Mouse (Mus musculus) embryonic facial prominence, embryonic 10.5 days (tissue): ENCODE measurements around the gene Cfap74. TPM values are rescaled to one million over a fixed set of nuclear protein-coding genes. Genes with fewer than 3 reads are reported as not detected.
A peak's percentile ranks its signal among the peaks of the same experiment; 100 is the strongest.

Experiments used
- DNase-seq: peaks from one replicate; pipeline ENCODE4 v3.0.0-alpha.2; 2017; ENCODE audit warnings: low spot score
- H3K27ac ChIP-seq: fragments of 300-500 bp; sonication (generic); replicated peaks from 2 replicates; pipeline ENCODE4 v1.5.1; 2016; ENCODE audit warnings: mild to moderate bottlenecking
- H3K27me3 ChIP-seq: fragments of 300-500 bp; sonication (generic); replicated peaks from 2 replicates; pipeline ENCODE4 v1.6.1; 2016; ENCODE audit warnings: low read depth, mild to moderate bottlenecking; ENCODE audit not compliant: poor library complexity, severe bottlenecking
- H3K36me3 ChIP-seq: fragments of 300-500 bp; sonication (generic); replicated peaks from 2 replicates; pipeline ENCODE4 v1.6.1; 2016; ENCODE audit warnings: mild to moderate bottlenecking, moderate library complexity
- H3K4me1 ChIP-seq: fragments of 300-500 bp; sonication (generic); 2 replicates; pipeline ENCODE4 v1.6.1; 2016
- H3K4me3 ChIP-seq: fragments of 300-500 bp; sonication (generic); 2 replicates; pipeline ENCODE4 v1.5.1; 2016; ENCODE audit warnings: mild to moderate bottlenecking, moderate library complexity
- H3K9me3 ChIP-seq: fragments of 300-500 bp; sonication (generic); 2 replicates; pipeline ENCODE4 v1.6.1; 2016; ENCODE audit warnings: mild to moderate bottlenecking
- WGBS: fragments of 180-500 bp; shearing (Covaris S2); methylation state at CpG from one replicate; pipeline ENCODE4 v1.1.7; 2016; 5-methylcytosine and 5-hydroxymethylcytosine counted together
- polyA plus RNA-seq: library from polyadenylated mRNA; unstranded; fragments of >200 nt; fragmentation: Nextera tagmentation; extraction: Ambion mirVana; gene quantifications from 2 replicates; pipeline ENCODE4 v1.2.1, GENCODE M21; 2016

Gene Cfap74
- polyA plus RNA-seq, 1 experiment from 2014 or later, result 6.7 TPM

DNA sequence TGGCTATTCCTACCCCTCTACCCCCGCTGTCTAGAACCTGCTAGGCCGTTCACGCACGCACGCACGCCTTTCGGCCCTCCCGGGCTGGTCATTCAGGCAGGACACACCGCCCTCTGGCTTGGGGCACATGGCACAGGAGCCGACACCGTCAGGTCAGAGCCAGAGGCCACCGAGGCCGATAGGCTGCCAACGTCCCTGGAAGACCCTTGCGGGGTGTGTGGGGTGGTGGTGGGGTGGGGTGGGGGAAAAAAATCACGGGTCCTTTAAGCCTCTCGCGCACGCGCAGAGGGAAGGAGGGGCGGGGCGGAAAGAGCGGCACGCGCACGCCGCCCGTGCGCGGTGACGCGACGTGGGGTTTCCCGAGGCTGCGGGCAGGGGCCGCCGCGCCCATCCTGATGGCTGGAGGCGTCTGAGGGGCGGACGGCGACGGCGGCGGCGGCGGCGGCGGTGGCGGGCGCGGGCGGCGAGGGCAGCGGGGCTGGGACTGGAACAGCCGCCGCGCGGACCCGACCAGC lies 82.1 kb downstream of the Cfap74 start, which contains the start of gene Gnb1:
Gnb1 (plus strand) TSS at position 372 of the 515 bp plus-strand sequence.
- WGBS, result under 1% methylated on average over 55 of the region's 60 CpGs
- peak; percentile 95 for DNase-seq
- peaks cover 64% of the 10 kb centered on the region for H3K4me1 ChIP-seq
- H3K36me3 ChIP-seq, result no peaks in the 10 kb centered on the region; the same call in 1 of the 2 replicates
- peak within 1 kb of the TSS; percentile 100 for H3K27ac ChIP-seq
- no peaks in the 10 kb centered on the region for H3K27me3 ChIP-seq
- H3K4me3 ChIP-seq, result peak within 1 kb of the TSS; percentile 100
- H3K9me3 ChIP-seq, result no peaks in the 10 kb centered on the region

DNA sequence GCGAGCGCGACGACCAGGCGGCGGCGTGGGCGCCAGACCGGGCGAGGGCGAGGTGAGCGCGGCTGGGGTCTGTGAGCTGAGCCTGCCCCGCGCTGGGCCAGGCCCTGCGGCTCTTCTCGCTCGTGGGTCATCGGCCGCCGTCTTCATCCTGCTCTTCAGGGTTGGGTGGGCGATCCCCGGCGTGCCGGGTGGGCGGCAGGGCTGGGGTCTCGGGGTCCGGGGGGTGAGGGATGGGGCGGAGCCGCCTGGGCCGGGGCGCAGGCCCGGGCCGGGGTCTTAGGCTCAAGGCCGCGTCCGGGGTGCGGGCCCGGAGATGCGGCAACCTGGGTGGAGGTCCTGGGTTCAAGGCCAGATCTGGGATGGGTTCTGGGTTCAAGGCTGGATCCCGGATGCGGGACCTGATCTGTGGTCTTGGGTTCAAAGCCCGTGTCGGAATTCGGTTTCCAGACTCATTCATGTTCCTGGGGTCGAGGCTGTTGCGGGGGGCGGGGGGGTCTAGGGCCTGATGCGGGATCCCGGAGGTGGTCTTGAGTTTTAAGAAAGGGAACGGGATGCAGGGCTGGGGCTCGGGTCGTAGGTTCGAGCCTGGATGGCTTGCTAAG lies 82.6 kb downstream of the Cfap74 start:
- Histone ChIP-seq H3K4me3 (peak overlapping the region; percentile 100), H3K27ac (peak overlapping the region; percentile 100), H3K4me1 (peaks cover 64% of the 10 kb centered on the region), H3K27me3 (no peaks in the 10 kb centered on the region), H3K36me3 (peaks cover 4% of the 10 kb centered on the region), H3K9me3 (no peaks in the 10 kb centered on the region)
- DNase-seq, result peak; percentile 74
- WGBS, result under 1% methylated on average over 54 of the region's 54 CpGs

DNA sequence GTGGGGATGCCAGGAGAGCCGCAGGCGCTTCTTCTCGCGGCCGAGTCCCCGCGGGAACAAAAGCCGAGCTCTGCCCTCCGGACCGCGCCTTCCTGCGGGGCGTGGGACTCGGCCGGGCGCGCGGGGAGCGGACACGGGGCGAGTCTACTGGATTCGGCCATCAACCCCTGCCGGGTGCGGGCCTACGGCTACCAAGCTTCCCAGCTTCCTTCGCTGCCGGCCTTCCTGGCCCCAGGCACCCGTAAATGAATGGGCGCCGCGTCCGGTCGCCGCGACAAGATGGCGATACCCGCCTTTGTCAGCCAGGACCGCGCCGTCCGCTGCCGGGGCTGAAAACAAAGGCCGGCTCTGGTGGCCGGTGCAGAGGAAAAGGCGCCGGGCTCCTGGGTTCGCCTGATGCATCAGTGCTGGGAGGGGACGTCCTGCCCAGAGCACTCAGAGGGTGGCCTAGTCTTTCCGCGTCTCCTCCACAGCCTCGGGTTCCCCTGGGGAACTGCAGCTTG lies 83.2 kb downstream of the Cfap74 start:
- peak overlapping the region; percentile 100 for H3K27ac ChIP-seq
- H3K4me1 ChIP-seq, result peaks cover 59% of the 10 kb centered on the region
- H3K9me3 ChIP-seq, result no peaks in the 10 kb centered on the region
- peak overlapping the region; percentile 100 for H3K4me3 ChIP-seq
- DNase-seq, result peak; percentile 77
- no peaks in the 10 kb centered on the region for H3K27me3 ChIP-seq
- under 1% methylated on average over 51 of the region's 51 CpGs for WGBS
- peaks cover 8% of the 10 kb centered on the region for H3K36me3 ChIP-seq

DNA sequence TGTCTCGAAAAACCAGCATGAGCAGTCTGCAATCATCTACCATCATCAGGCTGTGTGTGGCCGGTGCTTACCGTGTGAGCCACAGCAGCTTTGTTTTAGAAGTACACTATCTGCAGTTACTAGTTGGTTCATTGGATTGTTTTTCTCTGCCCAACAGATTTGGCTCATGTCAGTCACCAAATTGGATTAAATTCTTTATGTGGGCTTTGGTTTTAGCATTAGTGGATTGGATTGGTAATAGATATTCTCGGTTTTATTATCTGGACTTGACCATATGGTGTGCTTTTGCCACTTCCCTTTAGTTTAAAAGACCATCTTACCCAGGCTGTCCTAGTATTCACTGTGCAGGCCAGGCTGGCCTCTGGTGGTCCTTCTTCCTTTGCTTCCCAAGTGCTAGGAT lies 85.9 kb downstream of the Cfap74 start:
- no peaks in the 10 kb centered on the region for H3K9me3 ChIP-seq
- peaks cover 35% of the 10 kb centered on the region for H3K4me1 ChIP-seq
- H3K4me3 ChIP-seq, result peak overlapping the region; percentile 100; the same call in 1 of the 2 replicates
- WGBS, result 82% methylated on average over 4 of the region's 4 CpGs
- no peak for DNase-seq
- H3K27ac ChIP-seq, result no peak overlapping the region
- H3K27me3 ChIP-seq, result no peaks in the 10 kb centered on the region
- H3K36me3 ChIP-seq, result peaks cover 15% of the 10 kb centered on the region

DNA sequence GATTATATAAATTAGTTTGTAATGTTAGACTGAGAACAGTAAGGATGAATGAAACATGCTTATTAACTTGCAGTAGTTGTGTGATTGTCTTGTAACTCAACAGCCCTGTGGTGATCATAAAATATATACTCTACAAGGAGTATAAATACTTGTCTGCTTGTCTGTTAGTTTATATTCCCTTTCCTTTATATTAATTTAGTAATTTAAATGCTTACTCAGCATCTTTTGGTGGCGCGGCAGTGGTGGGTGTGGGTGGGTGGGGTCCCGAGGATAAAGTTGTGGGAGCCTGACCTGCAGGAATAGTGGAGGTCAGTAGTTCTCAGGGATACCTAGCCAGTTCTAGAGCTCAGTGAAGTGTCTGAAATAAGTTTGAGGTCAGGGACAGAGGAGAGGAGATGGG lies 89.0 kb downstream of the Cfap74 start:
- no peak for DNase-seq
- H3K27ac ChIP-seq, result no peak overlapping the region
- peaks cover 31% of the 10 kb centered on the region for H3K36me3 ChIP-seq
- no peaks in the 10 kb centered on the region for H3K27me3 ChIP-seq
- no peaks in the 10 kb centered on the region for H3K9me3 ChIP-seq
- peaks cover 21% of the 10 kb centered on the region for H3K4me1 ChIP-seq
- H3K4me3 ChIP-seq, result no peak overlapping the region
- WGBS, result 95% methylated on average over 3 of the region's 3 CpGs

DNA sequence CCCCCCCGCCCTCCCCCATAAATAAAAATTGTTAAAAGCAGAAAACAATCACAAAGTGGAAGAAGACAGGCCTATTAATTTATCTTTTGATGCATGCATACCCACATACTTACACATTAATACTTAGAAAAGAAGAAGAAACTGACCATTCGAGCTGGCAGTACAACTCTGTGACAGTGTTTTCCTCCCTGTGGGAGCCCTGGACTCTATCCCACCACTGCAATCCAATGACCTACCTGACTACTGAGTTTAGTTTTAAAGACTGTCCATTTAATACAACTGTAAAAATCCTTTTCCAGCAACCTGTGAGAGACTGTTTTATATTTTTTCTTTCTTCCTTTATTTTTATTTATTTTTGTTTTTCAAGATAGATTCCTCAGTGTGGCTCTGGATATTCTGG lies 92.1 kb downstream of the Cfap74 start:
- no peak for DNase-seq
- Histone ChIP-seq H3K27ac (no peak overlapping the region), H3K4me3 (no peak overlapping the region), H3K27me3 (no peaks in the 10 kb centered on the region), H3K9me3 (no peaks in the 10 kb centered on the region), H3K4me1 (peaks cover 5% of the 10 kb centered on the region), H3K36me3 (peaks cover 57% of the 10 kb centered on the region)
- WGBS, result 85% methylated on average over 2 of the region's 2 CpGs

DNA sequence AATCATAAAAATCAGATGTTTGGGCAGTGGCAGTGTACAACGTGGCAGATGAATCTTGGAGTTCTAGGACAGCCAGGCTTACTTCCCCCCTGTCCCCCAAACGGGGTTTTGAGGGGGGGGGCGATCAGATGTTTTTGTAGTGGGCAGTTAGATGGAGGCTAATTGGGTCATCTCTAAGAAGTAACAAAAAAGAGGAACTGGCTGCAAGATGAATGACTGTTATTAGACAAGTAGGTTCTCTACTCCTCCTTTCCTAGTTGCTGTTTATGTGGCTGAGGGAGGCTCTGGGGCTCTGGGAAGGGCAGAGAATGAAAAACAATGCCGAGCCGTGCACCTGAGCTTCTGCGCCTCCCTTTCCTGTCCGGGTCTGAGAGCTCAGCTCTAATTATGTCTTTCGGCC lies 96.1 kb downstream of the Cfap74 start:
- Histone ChIP-seq H3K9me3 (no peaks in the 10 kb centered on the region), H3K4me3 (no peak overlapping the region), H3K27me3 (no peaks in the 10 kb centered on the region), H3K27ac (no peak overlapping the region), H3K4me1 (peaks cover 5% of the 10 kb centered on the region), H3K36me3 (peaks cover 44% of the 10 kb centered on the region)
- DNase-seq, result no peak
- 78% methylated on average over 8 of the region's 8 CpGs for WGBS

DNA sequence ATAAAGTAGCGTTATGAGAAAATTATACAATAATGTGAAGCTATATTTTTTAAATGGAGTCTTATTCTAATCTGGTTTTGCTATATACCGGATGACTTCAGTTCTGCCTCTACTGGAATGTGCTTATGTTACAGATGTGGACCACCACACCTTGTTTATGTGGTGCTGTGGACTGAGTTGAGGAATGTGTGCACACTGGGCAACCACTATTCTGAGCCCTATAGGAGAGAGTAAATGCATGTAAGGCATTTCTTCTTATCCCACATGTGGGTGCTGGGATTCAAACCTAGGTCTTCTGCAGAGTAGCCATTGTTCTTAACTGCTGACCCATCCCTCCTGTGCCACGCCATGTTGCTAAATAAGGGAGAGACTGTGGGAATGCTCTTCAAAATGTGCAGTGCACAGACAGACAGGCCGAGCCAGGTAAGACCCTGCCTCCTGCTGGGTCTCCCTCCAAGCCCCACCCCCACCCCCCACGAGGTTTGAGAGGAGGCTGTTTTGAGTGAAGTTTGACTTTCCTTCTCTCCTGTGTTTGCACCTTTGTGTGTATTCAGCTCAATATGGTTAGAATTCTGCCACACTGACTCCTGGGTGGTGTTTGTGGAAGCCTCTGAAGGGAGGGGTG lies 96.8 kb downstream of the Cfap74 start:
- Histone ChIP-seq H3K27ac (no peak overlapping the region), H3K9me3 (no peaks in the 10 kb centered on the region), H3K27me3 (no peaks in the 10 kb centered on the region), H3K4me1 (peaks cover 5% of the 10 kb centered on the region), H3K36me3 (peaks cover 44% of the 10 kb centered on the region), H3K4me3 (no peak overlapping the region)
- DNase-seq, result no peak
- WGBS, result 86% methylated on average over 5 of the region's 5 CpGs

DNA sequence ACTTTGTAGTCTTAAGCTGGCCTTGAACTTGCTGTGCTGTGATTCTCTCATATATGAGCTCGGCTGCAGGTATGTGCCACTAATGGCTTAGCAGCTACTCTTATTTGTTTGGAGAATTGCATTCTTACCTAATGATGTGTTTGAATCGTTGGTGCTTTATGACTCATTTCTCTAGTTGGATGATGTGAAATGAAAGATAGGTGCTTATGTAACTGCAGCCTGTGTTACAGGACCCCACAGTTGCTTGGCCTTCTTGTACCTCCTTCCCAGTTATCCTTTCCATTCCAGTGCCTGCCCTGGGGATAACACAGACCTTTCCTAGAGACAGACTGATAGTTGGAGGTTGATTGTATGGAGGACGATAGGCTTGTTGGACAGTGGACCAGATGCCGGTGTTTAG lies 99.6 kb downstream of the Cfap74 start:
- WGBS, result 94% methylated on average over 4 of the region's 4 CpGs
- H3K4me1 ChIP-seq, result peaks cover 5% of the 10 kb centered on the region
- H3K27me3 ChIP-seq, result no peaks in the 10 kb centered on the region
- H3K4me3 ChIP-seq, result no peak overlapping the region
- H3K27ac ChIP-seq, result no peak overlapping the region
- H3K36me3 ChIP-seq, result peaks cover 40% of the 10 kb centered on the region
- H3K9me3 ChIP-seq, result no peaks in the 10 kb centered on the region
- no peak for DNase-seq

DNA sequence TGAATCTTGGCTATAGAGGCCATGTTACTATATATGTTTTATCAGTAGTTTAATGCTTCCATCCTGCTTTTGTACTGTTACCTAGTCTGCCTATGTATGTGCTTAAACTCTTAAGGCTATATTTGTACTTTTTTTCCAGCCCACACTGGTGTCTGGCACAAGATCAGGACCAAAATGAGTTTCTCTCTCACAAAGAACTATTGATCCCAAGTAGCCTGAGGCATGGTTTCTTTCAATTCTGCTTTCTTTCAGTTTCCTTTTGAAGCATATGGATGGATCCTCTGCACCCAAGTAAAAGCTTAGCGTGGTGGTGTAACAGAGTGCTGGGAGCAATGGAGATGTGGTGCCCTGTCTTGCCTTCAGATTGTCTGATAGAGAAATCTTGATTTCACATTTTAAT lies 102.0 kb downstream of the Cfap74 start:
- WGBS, result 49% methylated on average over 1 of the region's 1 CpGs
- H3K4me3 ChIP-seq, result no peak overlapping the region
- H3K36me3 ChIP-seq, result peaks cover 37% of the 10 kb centered on the region
- no peaks in the 10 kb centered on the region for H3K9me3 ChIP-seq
- H3K4me1 ChIP-seq, result no peaks in the 10 kb centered on the region
- no peak overlapping the region for H3K27ac ChIP-seq
- no peak for DNase-seq
- no peaks in the 10 kb centered on the region for H3K27me3 ChIP-seq

DNA sequence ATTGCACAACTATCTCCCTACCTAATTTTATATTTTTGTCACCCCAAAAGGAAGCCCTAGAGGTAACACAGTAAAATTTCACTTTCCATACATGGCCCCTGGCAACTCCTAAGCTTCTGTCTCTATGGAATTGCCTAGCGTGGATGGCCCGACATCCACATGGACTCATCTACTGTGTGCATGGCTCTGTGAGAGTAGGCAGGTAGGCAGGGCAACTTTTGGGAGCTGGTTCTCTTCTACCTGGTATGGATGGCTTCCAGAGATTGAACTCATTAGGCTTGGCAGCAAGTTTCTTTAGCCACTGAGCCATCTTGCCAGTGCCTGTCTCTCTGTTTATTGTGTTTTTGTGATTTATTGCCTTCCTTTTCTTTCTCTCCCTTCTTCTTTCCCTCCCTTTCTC lies 105.8 kb downstream of the Cfap74 start:
- no peaks in the 10 kb centered on the region for H3K9me3 ChIP-seq
- H3K27me3 ChIP-seq, result no peaks in the 10 kb centered on the region
- no peak for DNase-seq
- H3K27ac ChIP-seq, result no peak overlapping the region
- H3K4me3 ChIP-seq, result no peak overlapping the region
- peaks cover 57% of the 10 kb centered on the region for H3K36me3 ChIP-seq
- no peaks in the 10 kb centered on the region for H3K4me1 ChIP-seq
- WGBS, result 93% methylated on average over 2 of the region's 2 CpGs
